In genomic region chr1:75662141-75662990, GRCm38 (mm10) we compare ENCODE assay signal across 9 mouse cellular contexts.
DNase-seq lines count a peak whose midpoint lies in the region; ATAC-seq lines count a peak whose summit lies in the region.
"Had no signal": no experiment of that assay in that cellular context is flagged by ENCODE, and none has a peak within 500 bp of the region (broad histone marks: within the 10 kb centered on the region; RNA-seq: fewer than 3 reads in every experiment).

No protein-coding gene starts in this region.

- 14% methylated on average over 17 of the region's 17 CpGs for WGBS in heart, embryonic 15.5 days

- H3K9me3 ChIP-seq in heart, embryonic 15.5 days (replicated peaks) = no peaks in the 10 kb centered on the region

- peak; percentile 60 for ATAC-seq in heart, embryonic 15.5 days (replicated peaks; ENCODE audit: insufficient number of reproducible peaks, insufficient read depth, low FRiP score, low read depth)

- intact Hi-C loops in heart, postnatal 25 days (cut with DNase I) = no loop called here
- intact Hi-C loops in left cerebral cortex, postnatal 14 days (cut with DNase I) = no loop called here

- 0 out of 2 replicates have a peak, but pooled peaks cover 10% of the 10 kb centered on the region for H3K27me3 ChIP-seq in heart, embryonic 15.5 days

- peaks cover 12% of the 10 kb centered on the region; the same call in 1 of the 2 replicates for H3K4me1 ChIP-seq in heart, embryonic 15.5 days (replicated peaks)

- no peaks in the 10 kb centered on the region for H3K36me3 ChIP-seq in heart, embryonic 15.5 days

- no peak overlapping the region for H3K9ac ChIP-seq in heart, embryonic 15.5 days

- H3K4me3 ChIP-seq in heart, embryonic 15.5 days = peak overlapping the region; percentile 27

- peak; percentile 90 for DNase-seq in heart, adult 11 months
- DNase-seq in heart, postnatal 25 days (ENCODE audit: low spot score) = no peak
- DNase-seq in embryo, embryonic 11 days = peak; percentile 82
- DNase-seq in lung, postnatal 4 days = peak; percentile 12 to 39
- DNase-seq in right cerebral cortex, adult 18-20 months = no peak
- no peak for DNase-seq in Muller cell, postnatal 12 days (ENCODE audit: inconsistent ontology term)
- no peak for DNase-seq in left cerebral cortex, postnatal 14 days (ENCODE audit: low spot score in 2 of 2)
- DNase-seq: B cell, adult 2 months had no signal

- H3K4me2 ChIP-seq in heart, embryonic 15.5 days = peak overlapping the region; percentile 54

- H3K27ac ChIP-seq in heart, embryonic 15.5 days = no peak overlapping the region

Comparison
In these comparisons a context has a peak if more than half of its experiments do, and no peak if none do; other contexts are left out.
1. DNase-seq: peak in heart, adult 11 months (single experiment), embryo, embryonic 11 days (single experiment) and lung, postnatal 4 days (2 of 2); none in heart, postnatal 25 days (single experiment), right cerebral cortex, adult 18-20 months (single experiment), Muller cell, postnatal 12 days (single experiment) and left cerebral cortex, postnatal 14 days (0 of 2).